Mouse (Mus musculus): ENCODE measurements around the gene Tef.
A peak's percentile ranks its signal among the peaks of the same experiment; 100 is the strongest.

The Tef gene

GRCm38 (mm10) chr15:81830530-81830929 is 28.3 kb downstream of the Tef start:
- no peak for DNase-seq

GRCm38 (mm10) chr15:81831136-81831825 is 29.1 kb downstream of the Tef start:
- peak; percentile 95 for DNase-seq

GRCm38 (mm10) chr15:81832219-81832618 is 30.0 kb downstream of the Tef start:
- DNase-seq = no peak

- DNase-seq = no peak
Measured at GRCm38 (mm10) chr15:81833481-81833880, 31.3 kb downstream of the Tef start.

- no peak for DNase-seq
Measured at GRCm38 (mm10) chr15:81834171-81834841, 32.1 kb downstream of the Tef start.

- DNase-seq = no peak
Measured at GRCm38 (mm10) chr15:81835007-81835880, 33.0 kb downstream of the Tef start.

GRCm38 (mm10) chr15:81836124-81836821 is 34.1 kb downstream of the Tef start:
- DNase-seq = peak; percentile 85 to 93

GRCm38 (mm10) chr15:81836966-81837920 is 35.0 kb downstream of the Tef start:
- no peak for DNase-seq

- peak; percentile 25 to 48 for DNase-seq
Measured at GRCm38 (mm10) chr15:81838554-81839235, 36.5 kb downstream of the Tef start.

GRCm38 (mm10) chr15:81839634-81840033 is 37.4 kb downstream of the Tef start:
- DNase-seq = peak; percentile 79 to 90

- no peak for DNase-seq
Measured at GRCm38 (mm10) chr15:81840306-81840705, 38.1 kb downstream of the Tef start.

GRCm38 (mm10) chr15:81842275-81842674 is 40.1 kb downstream of the Tef start:
- no peak for DNase-seq

- DNase-seq = no peak
Measured at GRCm38 (mm10) chr15:81845033-81845625, 42.9 kb downstream of the Tef start.

- peak; percentile 47 to 56 for DNase-seq
Measured at GRCm38 (mm10) chr15:81845724-81846123, 43.5 kb downstream of the Tef start.

- no peak for DNase-seq
Measured at GRCm38 (mm10) chr15:81846755-81847154, 44.5 kb downstream of the Tef start.

- no peak for DNase-seq
Measured at GRCm38 (mm10) chr15:81847161-81847560, 44.9 kb downstream of the Tef start.

- no peak for DNase-seq
Measured at GRCm38 (mm10) chr15:81847861-81848260, 45.6 kb downstream of the Tef start.

- DNase-seq = peak; percentile 64 to 77
Measured at GRCm38 (mm10) chr15:81848301-81848700, 46.1 kb downstream of the Tef start.

- no peak for DNase-seq
Measured at GRCm38 (mm10) chr15:81849104-81849503, 46.9 kb downstream of the Tef start.

- no peak for DNase-seq
Measured at GRCm38 (mm10) chr15:81850718-81851117, 48.5 kb downstream of the Tef start.

GRCm38 (mm10) chr15:81851375-81851774 is 49.2 kb downstream of the Tef start:
- DNase-seq = no peak

Measured in lung, postnatal 4 days (tissue).